Mouse (Mus musculus): ENCODE data around the gene Il1rapl1.

Il1rapl1 gene

GRCm38 (mm10) chrX:88115609-88116073 lies at the start of gene Il1rapl1:
Il1rapl1 (minus strand) TSS chrX:88115645.
- in situ Hi-C loops (cut with MboI; ENCODE audit: low pct_unique_long_range_greater_than_20kb in 1 of 2, low sequenced_read_pairs in 2 of 2, unreplicated experiment in 1 of 2): no loop called here

- in situ Hi-C loops (cut with MboI; ENCODE audit: low pct_unique_long_range_greater_than_20kb in 1 of 2, low sequenced_read_pairs in 2 of 2, unreplicated experiment in 1 of 2): no loop called here
Measured at GRCm38 (mm10) chrX:88158037-88158436, 42.6 kb upstream of the Il1rapl1 start.

GRCm38 (mm10) chrX:88125612-88126011 lies 10.2 kb upstream of the Il1rapl1 start:
- in situ Hi-C loops (cut with MboI; ENCODE audit: low pct_unique_long_range_greater_than_20kb in 1 of 2, low sequenced_read_pairs in 2 of 2, unreplicated experiment in 1 of 2): no loop called here

GRCm38 (mm10) chrX:88120070-88120469 lies 4.6 kb upstream of the Il1rapl1 start:
- in situ Hi-C loops (cut with MboI; ENCODE audit: low pct_unique_long_range_greater_than_20kb in 1 of 2, low sequenced_read_pairs in 2 of 2, unreplicated experiment in 1 of 2): no loop called here

GRCm38 (mm10) chrX:88117858-88118257 lies 2.4 kb upstream of the Il1rapl1 start:
- in situ Hi-C loops (cut with MboI; ENCODE audit: low pct_unique_long_range_greater_than_20kb in 1 of 2, low sequenced_read_pairs in 2 of 2, unreplicated experiment in 1 of 2): no loop called here

- in situ Hi-C loops (cut with MboI; ENCODE audit: low pct_unique_long_range_greater_than_20kb in 1 of 2, low sequenced_read_pairs in 2 of 2, unreplicated experiment in 1 of 2): no loop called here
Measured at GRCm38 (mm10) chrX:88116326-88116725, 881 bp upstream of the Il1rapl1 start.

- in situ Hi-C loops (cut with MboI; ENCODE audit: low pct_unique_long_range_greater_than_20kb in 1 of 2, low sequenced_read_pairs in 2 of 2, unreplicated experiment in 1 of 2): no loop called here
Measured at GRCm38 (mm10) chrX:88113561-88113960, 1.9 kb downstream of the Il1rapl1 start.

- in situ Hi-C loops (cut with MboI; ENCODE audit: low pct_unique_long_range_greater_than_20kb in 1 of 2, low sequenced_read_pairs in 2 of 2, unreplicated experiment in 1 of 2): no loop called here
Measured at GRCm38 (mm10) chrX:88112254-88112653, 3.2 kb downstream of the Il1rapl1 start.

- in situ Hi-C loops (cut with MboI; ENCODE audit: low pct_unique_long_range_greater_than_20kb in 1 of 2, low sequenced_read_pairs in 2 of 2, unreplicated experiment in 1 of 2): no loop called here
Measured at GRCm38 (mm10) chrX:88109733-88110132, 5.7 kb downstream of the Il1rapl1 start.

GRCm38 (mm10) chrX:88093936-88094569 lies 21.4 kb downstream of the Il1rapl1 start:
- in situ Hi-C loops (cut with MboI; ENCODE audit: low pct_unique_long_range_greater_than_20kb in 1 of 2, low sequenced_read_pairs in 2 of 2, unreplicated experiment in 1 of 2): no loop called here

GRCm38 (mm10) chrX:88089873-88090272 lies 25.6 kb downstream of the Il1rapl1 start:
- in situ Hi-C loops (cut with MboI; ENCODE audit: low pct_unique_long_range_greater_than_20kb in 1 of 2, low sequenced_read_pairs in 2 of 2, unreplicated experiment in 1 of 2): no loop called here

GRCm38 (mm10) chrX:88072741-88073419 lies 42.6 kb downstream of the Il1rapl1 start:
- in situ Hi-C loops (cut with MboI; ENCODE audit: low pct_unique_long_range_greater_than_20kb in 1 of 2, low sequenced_read_pairs in 2 of 2, unreplicated experiment in 1 of 2): no loop called here

GRCm38 (mm10) chrX:88070368-88070767 lies 45.1 kb downstream of the Il1rapl1 start:
- in situ Hi-C loops (cut with MboI; ENCODE audit: low pct_unique_long_range_greater_than_20kb in 1 of 2, low sequenced_read_pairs in 2 of 2, unreplicated experiment in 1 of 2): no loop called here

GRCm38 (mm10) chrX:88043556-88043955 lies 71.9 kb downstream of the Il1rapl1 start:
- in situ Hi-C loops (cut with MboI; ENCODE audit: low pct_unique_long_range_greater_than_20kb in 1 of 2, low sequenced_read_pairs in 2 of 2, unreplicated experiment in 1 of 2): no loop called here

GRCm38 (mm10) chrX:88038984-88039383 lies 76.5 kb downstream of the Il1rapl1 start:
- in situ Hi-C loops (cut with MboI; ENCODE audit: low pct_unique_long_range_greater_than_20kb in 1 of 2, low sequenced_read_pairs in 2 of 2, unreplicated experiment in 1 of 2): no loop called here

- in situ Hi-C loops (cut with MboI; ENCODE audit: low pct_unique_long_range_greater_than_20kb in 1 of 2, low sequenced_read_pairs in 2 of 2, unreplicated experiment in 1 of 2): no loop called here
Measured at GRCm38 (mm10) chrX:87897172-87897571, 218.3 kb downstream of the Il1rapl1 start.

GRCm38 (mm10) chrX:87891916-87892315 lies 223.5 kb downstream of the Il1rapl1 start:
- in situ Hi-C loops (cut with MboI; ENCODE audit: low pct_unique_long_range_greater_than_20kb in 1 of 2, low sequenced_read_pairs in 2 of 2, unreplicated experiment in 1 of 2): no loop called here

- in situ Hi-C loops (cut with MboI; ENCODE audit: low pct_unique_long_range_greater_than_20kb in 1 of 2, low sequenced_read_pairs in 2 of 2, unreplicated experiment in 1 of 2): no loop called here
Measured at GRCm38 (mm10) chrX:87854107-87854506, 261.3 kb downstream of the Il1rapl1 start.

GRCm38 (mm10) chrX:87813884-87814283 lies 301.6 kb downstream of the Il1rapl1 start:
- in situ Hi-C loops (cut with MboI; ENCODE audit: low pct_unique_long_range_greater_than_20kb in 1 of 2, low sequenced_read_pairs in 2 of 2, unreplicated experiment in 1 of 2): no loop called here

- in situ Hi-C loops (cut with MboI; ENCODE audit: low pct_unique_long_range_greater_than_20kb in 1 of 2, low sequenced_read_pairs in 2 of 2, unreplicated experiment in 1 of 2): no loop called here
Measured at GRCm38 (mm10) chrX:87807717-87808116, 307.7 kb downstream of the Il1rapl1 start.
